Mouse (Mus musculus): ENCODE data around the gene Ccdc61.

Gene Ccdc61

GRCm38 (mm10) chr7:18858310-18858916 lies 51.8 kb downstream of the Ccdc61 start:
- peak; percentile 38 for DNase-seq (ENCODE audit: low spot score)

- DNase-seq (ENCODE audit: low spot score), result no peak
Observed at GRCm38 (mm10) chr7:18848395-18848794, 61.8 kb downstream of the Ccdc61 start.

GRCm38 (mm10) chr7:18844811-18845210 lies 65.4 kb downstream of the Ccdc61 start:
- DNase-seq (ENCODE audit: low spot score), result no peak

DNA sequence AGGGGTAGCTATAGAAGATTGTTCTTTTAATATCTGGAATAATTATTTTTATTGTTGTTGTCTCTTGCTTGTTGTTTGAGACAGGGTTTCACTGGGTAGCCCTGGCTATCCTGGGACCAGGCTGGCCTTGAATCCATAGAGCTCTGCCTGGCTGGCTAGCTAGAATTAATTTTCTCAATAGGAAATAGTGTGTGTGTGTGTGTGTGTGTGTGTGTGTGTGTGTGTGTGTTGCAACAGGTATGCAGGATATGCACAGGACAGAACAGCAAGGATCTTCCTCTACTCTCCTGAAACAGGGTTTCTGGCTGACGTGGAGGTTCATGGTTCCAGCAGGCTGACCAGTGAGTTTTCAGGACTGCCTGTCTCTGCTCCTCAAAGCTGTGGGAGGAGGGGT lies 69.0 kb downstream of the Ccdc61 start:
- no peak for DNase-seq (ENCODE audit: low spot score)

All from embryo, embryonic 10 days (tissue).